Mouse (Mus musculus): ENCODE measurements at regions not wholly inside any gene's neighbourhood (a gene's known extent, or its start where the extent isn't known, plus 50 kb on each side); places are given as distances from the start of the nearest gene placed in this dataset.

- Histone ChIP-seq H3K36me3 (ENCODE audit: control insufficient read depth, insufficient read depth, low read length) (no peaks in the 10 kb centered on the region), H3K9ac (ENCODE audit: low read depth, low read length, severe bottlenecking) (no peak overlapping the region), H3K4me3 (replicated peaks; ENCODE audit: low read length) (no peak overlapping the region), H3K4me2 (replicated peaks; ENCODE audit: low read depth, low read length, severe bottlenecking) (no peak overlapping the region), H3K27me3 (ENCODE audit: control insufficient read depth, insufficient read depth, low read length) (no peaks in the 10 kb centered on the region), H3K4me1 (ENCODE audit: control insufficient read depth, insufficient read depth, low read length) (no peaks in the 10 kb centered on the region), H3K9me3 (ENCODE audit: control insufficient read depth, low read length) (no peaks in the 10 kb centered on the region), H3K27ac (replicated peaks; ENCODE audit: low read depth, low read length) (no peak overlapping the region)
- 26% methylated on average over 1 of the region's 1 CpGs for WGBS
- DNase-seq (ENCODE audit: low spot score) (no peak), ATAC-seq (ENCODE audit: low FRiP score, low read depth) (no peak)
- TF ChIP-seq POLR2A (IDR thresholded peaks at IDR 0.05; ENCODE audit: borderline replicate concordance, extremely low read depth, insufficient read depth, insufficient read length) = no peak
Observed at GRCm38 (mm10) chr10:87753483-87753882, 104.6 kb upstream of the Igf1 start.

- ATAC-seq (ENCODE audit: low FRiP score, low read depth) (no peak), DNase-seq (ENCODE audit: low spot score) (peak; percentile 8)
- Histone ChIP-seq H3K4me2 (replicated peaks; ENCODE audit: low read depth, low read length, severe bottlenecking) (no peak overlapping the region), H3K4me3 (replicated peaks; ENCODE audit: low read length) (no peak overlapping the region), H3K27ac (replicated peaks; ENCODE audit: low read depth, low read length) (no peak overlapping the region), H3K36me3 (ENCODE audit: control insufficient read depth, insufficient read depth, low read length) (no peaks in the 10 kb centered on the region), H3K9ac (ENCODE audit: low read depth, low read length, severe bottlenecking) (no peak overlapping the region), H3K9me3 (ENCODE audit: control insufficient read depth, low read length) (no peaks in the 10 kb centered on the region), H3K27me3 (ENCODE audit: control insufficient read depth, insufficient read depth, low read length) (no peaks in the 10 kb centered on the region), H3K4me1 (ENCODE audit: control insufficient read depth, insufficient read depth, low read length) (no peaks in the 10 kb centered on the region)
- TF ChIP-seq POLR2A (IDR thresholded peaks at IDR 0.05; ENCODE audit: borderline replicate concordance, extremely low read depth, insufficient read depth, insufficient read length) = no peak
- 77% methylated on average over 5 of the region's 5 CpGs for WGBS
Observed at GRCm38 (mm10) chr10:87761528-87762030, 96.5 kb upstream of the Igf1 start.

- Histone ChIP-seq H3K9ac (ENCODE audit: low read depth, low read length, severe bottlenecking) (no peak overlapping the region), H3K4me3 (replicated peaks; ENCODE audit: low read length) (no peak overlapping the region), H3K4me1 (ENCODE audit: control insufficient read depth, insufficient read depth, low read length) (no peaks in the 10 kb centered on the region), H3K9me3 (ENCODE audit: control insufficient read depth, low read length) (no peaks in the 10 kb centered on the region), H3K36me3 (ENCODE audit: control insufficient read depth, insufficient read depth, low read length) (no peaks in the 10 kb centered on the region), H3K27ac (replicated peaks; ENCODE audit: low read depth, low read length) (no peak overlapping the region), H3K27me3 (ENCODE audit: control insufficient read depth, insufficient read depth, low read length) (no peaks in the 10 kb centered on the region), H3K4me2 (replicated peaks; ENCODE audit: low read depth, low read length, severe bottlenecking) (no peak overlapping the region)
- 67% methylated on average over 4 of the region's 4 CpGs for WGBS
- ATAC-seq (ENCODE audit: low FRiP score, low read depth) = no peak
- no peak for DNase-seq (ENCODE audit: low spot score)
- TF ChIP-seq POLR2A (IDR thresholded peaks at IDR 0.05; ENCODE audit: borderline replicate concordance, extremely low read depth, insufficient read depth, insufficient read length) = no peak
Observed at GRCm38 (mm10) chr10:87787521-87787920, 70.5 kb upstream of the Igf1 start.

- no peak overlapping the region for H3K9ac ChIP-seq (ENCODE audit: low read depth, low read length, severe bottlenecking)
- H3K27ac ChIP-seq (replicated peaks; ENCODE audit: low read depth, low read length) = no peak overlapping the region
- DNase-seq (ENCODE audit: low spot score) = no peak
- no peaks in the 10 kb centered on the region for H3K36me3 ChIP-seq (ENCODE audit: control insufficient read depth, insufficient read depth, low read length)
- H3K9me3 ChIP-seq (ENCODE audit: control insufficient read depth, low read length) = no peaks in the 10 kb centered on the region
- H3K4me3 ChIP-seq (replicated peaks; ENCODE audit: low read length) = no peak overlapping the region
- no peak for ATAC-seq (ENCODE audit: low FRiP score, low read depth)
- H3K4me2 ChIP-seq (replicated peaks; ENCODE audit: low read depth, low read length, severe bottlenecking) = no peak overlapping the region
- TF ChIP-seq POLR2A (IDR thresholded peaks at IDR 0.05; ENCODE audit: borderline replicate concordance, extremely low read depth, insufficient read depth, insufficient read length) = no peak
- no peaks in the 10 kb centered on the region for H3K4me1 ChIP-seq (ENCODE audit: control insufficient read depth, insufficient read depth, low read length)
- H3K27me3 ChIP-seq (ENCODE audit: control insufficient read depth, insufficient read depth, low read length) = no peaks in the 10 kb centered on the region
Observed at GRCm38 (mm10) chr10:87792346-87792745, 65.7 kb upstream of the Igf1 start.

- no peak for TF ChIP-seq POLR2A (IDR thresholded peaks at IDR 0.05; ENCODE audit: borderline replicate concordance, extremely low read depth, insufficient read depth, insufficient read length)
Observed at GRCm38 (mm10) chr10:87803936-87804791, 53.9 kb upstream of the Igf1 start.

More at GRCm38 (mm10) chr10:87803936-87804791, 53.9 kb upstream of the Igf1 start:
- DNase-seq (ENCODE audit: low spot score) (no peak), ATAC-seq (ENCODE audit: low FRiP score, low read depth) (no peak)
- H3K27ac ChIP-seq (replicated peaks; ENCODE audit: low read depth, low read length) = no peak overlapping the region
- H3K9me3 ChIP-seq (ENCODE audit: control insufficient read depth, low read length) = no peaks in the 10 kb centered on the region
- 0 out of 2 replicates have a peak, but pooled peaks cover 3% of the 10 kb centered on the region for H3K4me1 ChIP-seq (ENCODE audit: control insufficient read depth, insufficient read depth, low read length)
- no peaks in the 10 kb centered on the region for H3K27me3 ChIP-seq (ENCODE audit: control insufficient read depth, insufficient read depth, low read length)
- H3K9ac ChIP-seq (ENCODE audit: low read depth, low read length, severe bottlenecking) = no peak overlapping the region
- no peak overlapping the region for H3K4me2 ChIP-seq (replicated peaks; ENCODE audit: low read depth, low read length, severe bottlenecking)
- H3K4me3 ChIP-seq (replicated peaks; ENCODE audit: low read length) = no peak overlapping the region
- no peaks in the 10 kb centered on the region for H3K36me3 ChIP-seq (ENCODE audit: control insufficient read depth, insufficient read depth, low read length)
- WGBS = 68% methylated on average over 5 of the region's 5 CpGs

Data from limb, embryonic 14.5 days (tissue).